Mouse (Mus musculus) limb, embryonic 12.5 days (tissue): Measurements from ENCODE around the gene Zfp276. TPM values are rescaled to one million over a fixed set of nuclear protein-coding genes. Genes with fewer than 3 reads are reported as not detected.
"Not testable (repeated sequence)": the region's sequence is repeated elsewhere in the genome, so short reads cannot be mapped to it uniquely, and the experiment has no call there.

ENCODE experiments used
- ATAC-seq: fragments of 200-750 bp; cut with Nextera tagmentation; 2 replicates; pipeline ENCODE4 v1.8.0; 2017; ENCODE audit warnings: low read depth, moderate TSS enrichment; ENCODE audit not compliant: insufficient number of reproducible peaks, insufficient read depth, low FRiP score, low TSS enrichment
- H3K27ac ChIP-seq: fragments of 300-500 bp; sonication (generic); 2 replicates; pipeline ENCODE4 v1.5.1; 2016; ENCODE audit warnings: mild to moderate bottlenecking, moderate library complexity
- H3K27me3 ChIP-seq: fragments of 300-500 bp; sonication (generic); 2 replicates; pipeline ENCODE4 v1.6.1; 2016; ENCODE audit warnings: mild to moderate bottlenecking, moderate library complexity
- H3K36me3 ChIP-seq: fragments of 300-500 bp; sonication (generic); 2 replicates; pipeline ENCODE4 v1.6.1; 2016; ENCODE audit warnings: mild to moderate bottlenecking, moderate library complexity
- H3K4me1 ChIP-seq: fragments of 300-500 bp; sonication (generic); replicated peaks from 2 replicates; pipeline ENCODE4 v1.6.1; 2016
- H3K4me2 ChIP-seq: fragments of 300-500 bp; sonication (generic); 2 replicates; pipeline ENCODE4 v1.6.1; 2016; ENCODE audit warnings: mild to moderate bottlenecking, moderate library complexity
- H3K4me3 ChIP-seq: fragments of 300-500 bp; sonication (generic); replicated peaks from 2 replicates; pipeline ENCODE4 v1.5.1; 2016; ENCODE audit warnings: mild to moderate bottlenecking
- H3K9ac ChIP-seq: fragments of 300-500 bp; sonication (generic); replicated peaks from 2 replicates; pipeline ENCODE4 v1.6.1; 2016; ENCODE audit warnings: mild to moderate bottlenecking, moderate library complexity
- H3K9me3 ChIP-seq: fragments of 300-500 bp; sonication (generic); 2 replicates; pipeline ENCODE4 v1.6.1; 2016; ENCODE audit warnings: mild to moderate bottlenecking, moderate library complexity
- WGBS: fragments of 180-500 bp; shearing (Covaris S2); methylation state at CpG from one replicate; pipeline ENCODE4 v1.1.7; 2016; 5-methylcytosine and 5-hydroxymethylcytosine counted together
- polyA plus RNA-seq: library from polyadenylated mRNA; unstranded; fragments of >200 nt; fragmentation: Nextera tagmentation; extraction: Ambion mirVana; gene quantifications from 2 replicates; pipeline ENCODE4 v1.2.1, GENCODE M21; 2016

Zfp276 gene
- polyA plus RNA-seq, 1 experiment from 2014 or later, result 30.1 TPM

GRCm38 (mm10) chr8:123278445-123278844 is 24.4 kb downstream of the Zfp276 start:
- no peak overlapping the region for H3K27ac ChIP-seq
- H3K4me2 ChIP-seq, result no peak overlapping the region
- H3K4me1 ChIP-seq, result no peaks in the 10 kb centered on the region
- no peak for ATAC-seq
- H3K9ac ChIP-seq, result no peak overlapping the region
- H3K36me3 ChIP-seq, result peaks cover 50% of the 10 kb centered on the region
- no peaks in the 10 kb centered on the region for H3K27me3 ChIP-seq
- WGBS, result 81% methylated on average over 7 of the region's 7 CpGs
- H3K4me3 ChIP-seq, result no peak overlapping the region
- H3K9me3 ChIP-seq, result no peaks in the 10 kb centered on the region

- 97% methylated on average over 4 of the region's 4 CpGs for WGBS
- Histone ChIP-seq H3K4me1 (no peaks in the 10 kb centered on the region), H3K27ac (no peak overlapping the region), H3K9me3 (no peaks in the 10 kb centered on the region), H3K4me2 (no peak overlapping the region), H3K4me3 (no peak overlapping the region), H3K27me3 (no peaks in the 10 kb centered on the region), H3K36me3 (peaks cover 43% of the 10 kb centered on the region), H3K9ac (no peak overlapping the region)
- ATAC-seq, result no peak
Measured at GRCm38 (mm10) chr8:123279828-123280227, 25.8 kb downstream of the Zfp276 start.

GRCm38 (mm10) chr8:123280302-123281094 is 26.5 kb downstream of the Zfp276 start:
- peaks cover 37% of the 10 kb centered on the region for H3K36me3 ChIP-seq
- H3K9ac ChIP-seq, result no peak overlapping the region
- H3K9me3 ChIP-seq, result no peaks in the 10 kb centered on the region
- no peaks in the 10 kb centered on the region for H3K4me1 ChIP-seq
- H3K27ac ChIP-seq, result no peak overlapping the region
- H3K4me2 ChIP-seq, result no peak overlapping the region
- H3K27me3 ChIP-seq, result no peaks in the 10 kb centered on the region
- H3K4me3 ChIP-seq, result no peak overlapping the region
- ATAC-seq, result no peak
- 87% methylated on average over 13 of the region's 13 CpGs for WGBS

- H3K4me2 ChIP-seq, H3K27me3 ChIP-seq, H3K4me3 ChIP-seq, H3K27ac ChIP-seq, H3K9ac ChIP-seq, H3K4me1 ChIP-seq, ATAC-seq, H3K9me3 ChIP-seq: not testable (repeated sequence)
- 93% methylated on average over 5 of the region's 6 CpGs for WGBS
- H3K36me3 ChIP-seq, result peaks cover 53% of the 10 kb centered on the region
Measured at GRCm38 (mm10) chr8:123282994-123283393, 29.0 kb downstream of the Zfp276 start.

- no peak for ATAC-seq
- Histone ChIP-seq H3K4me2 (no peak overlapping the region), H3K27ac (no peak overlapping the region), H3K9ac (no peak overlapping the region), H3K27me3 (no peaks in the 10 kb centered on the region), H3K4me1 (no peaks in the 10 kb centered on the region), H3K4me3 (no peak overlapping the region), H3K36me3 (peaks cover 57% of the 10 kb centered on the region), H3K9me3 (no peaks in the 10 kb centered on the region)
- 92% methylated on average over 7 of the region's 7 CpGs for WGBS
Measured at GRCm38 (mm10) chr8:123283991-123284390, 30.0 kb downstream of the Zfp276 start.

GRCm38 (mm10) chr8:123284493-123284892 is 30.5 kb downstream of the Zfp276 start:
- Histone ChIP-seq H3K27me3 (no peaks in the 10 kb centered on the region), H3K4me3 (no peak overlapping the region), H3K9ac (no peak overlapping the region), H3K27ac (no peak overlapping the region), H3K4me1 (no peaks in the 10 kb centered on the region), H3K9me3 (no peaks in the 10 kb centered on the region), H3K4me2 (no peak overlapping the region), H3K36me3 (peaks cover 62% of the 10 kb centered on the region)
- ATAC-seq, result no peak
- 92% methylated on average over 5 of the region's 5 CpGs for WGBS

GRCm38 (mm10) chr8:123287362-123287761 is 33.4 kb downstream of the Zfp276 start:
- H3K9ac ChIP-seq, result no peak overlapping the region
- H3K4me2 ChIP-seq, result no peak overlapping the region
- H3K36me3 ChIP-seq, result peaks cover 60% of the 10 kb centered on the region
- H3K27me3 ChIP-seq, result no peaks in the 10 kb centered on the region
- 93% methylated on average over 17 of the region's 17 CpGs for WGBS
- H3K9me3 ChIP-seq, result no peaks in the 10 kb centered on the region
- no peak overlapping the region for H3K4me3 ChIP-seq
- H3K27ac ChIP-seq, result no peak overlapping the region
- H3K4me1 ChIP-seq, result no peaks in the 10 kb centered on the region
- ATAC-seq, result no peak

- H3K36me3 ChIP-seq, result peaks cover 80% of the 10 kb centered on the region
- H3K4me2 ChIP-seq, result no peak overlapping the region
- H3K4me1 ChIP-seq, result no peaks in the 10 kb centered on the region
- ATAC-seq, result no peak
- H3K9me3 ChIP-seq, result no peaks in the 10 kb centered on the region
- H3K4me3 ChIP-seq, result no peak overlapping the region
- no peak overlapping the region for H3K9ac ChIP-seq
- 91% methylated on average over 4 of the region's 4 CpGs for WGBS
- H3K27ac ChIP-seq, result no peak overlapping the region
- H3K27me3 ChIP-seq, result no peaks in the 10 kb centered on the region
Measured at GRCm38 (mm10) chr8:123290166-123290565, 36.2 kb downstream of the Zfp276 start.

GRCm38 (mm10) chr8:123290679-123291078 is 36.7 kb downstream of the Zfp276 start:
- H3K27ac ChIP-seq, result no peak overlapping the region
- H3K4me2 ChIP-seq, result no peak overlapping the region
- no peak overlapping the region for H3K9ac ChIP-seq
- ATAC-seq, result no peak
- H3K27me3 ChIP-seq, result no peaks in the 10 kb centered on the region
- peaks cover 84% of the 10 kb centered on the region for H3K36me3 ChIP-seq
- no peaks in the 10 kb centered on the region for H3K4me1 ChIP-seq
- 93% methylated on average over 8 of the region's 8 CpGs for WGBS
- no peak overlapping the region for H3K4me3 ChIP-seq
- H3K9me3 ChIP-seq, result no peaks in the 10 kb centered on the region

- Histone ChIP-seq H3K9me3 (no peaks in the 10 kb centered on the region), H3K36me3 (peaks cover 84% of the 10 kb centered on the region), H3K27ac (no peak overlapping the region), H3K27me3 (no peaks in the 10 kb centered on the region), H3K4me1 (no peaks in the 10 kb centered on the region), H3K9ac (no peak overlapping the region), H3K4me3 (no peak overlapping the region), H3K4me2 (no peak overlapping the region)
- ATAC-seq, result no peak
- WGBS, result 85% methylated on average over 8 of the region's 8 CpGs
Measured at GRCm38 (mm10) chr8:123291716-123292115, 37.7 kb downstream of the Zfp276 start.

- no peak for ATAC-seq
- peaks cover 84% of the 10 kb centered on the region for H3K36me3 ChIP-seq
- no peak overlapping the region for H3K27ac ChIP-seq
- no peak overlapping the region for H3K4me3 ChIP-seq
- no peaks in the 10 kb centered on the region for H3K4me1 ChIP-seq
- H3K9me3 ChIP-seq, result no peaks in the 10 kb centered on the region
- H3K9ac ChIP-seq, result no peak overlapping the region
- 85% methylated on average over 3 of the region's 3 CpGs for WGBS
- no peak overlapping the region for H3K4me2 ChIP-seq
- H3K27me3 ChIP-seq, result no peaks in the 10 kb centered on the region
Measured at GRCm38 (mm10) chr8:123292281-123292680, 38.3 kb downstream of the Zfp276 start.

GRCm38 (mm10) chr8:123292785-123293184 is 38.8 kb downstream of the Zfp276 start:
- Histone ChIP-seq H3K4me1 (no peaks in the 10 kb centered on the region), H3K4me3 (no peak overlapping the region), H3K4me2 (no peak overlapping the region), H3K9ac (no peak overlapping the region), H3K27me3 (no peaks in the 10 kb centered on the region), H3K36me3 (peaks cover 83% of the 10 kb centered on the region), H3K9me3 (no peaks in the 10 kb centered on the region), H3K27ac (no peak overlapping the region)
- WGBS, result 83% methylated on average over 2 of the region's 2 CpGs
- ATAC-seq, result no peak
